Mouse (Mus musculus) CH12.LX (cell line): Measurements from ENCODE around the gene Zfp784. TPM values are rescaled to one million over a fixed set of nuclear protein-coding genes. Genes with fewer than 3 reads are reported as not detected.

Experiments used
- DNase-seq: peaks from one replicate; pipeline ENCODE4 v3.0.0-alpha.2; 2013; ENCODE audit errors: extremely low read depth
- H3K27ac ChIP-seq: 2 replicates; pipeline ENCODE4 v1.5.1; 2012; ENCODE audit warnings: low read depth, mild to moderate bottlenecking, control low read depth, moderate library complexity; ENCODE audit not compliant: insufficient read depth
- H3K27me3 ChIP-seq: replicated peaks from 2 replicates; pipeline ENCODE3; 2012; ENCODE audit warnings: inconsistent platforms
- H3K36me3 ChIP-seq, 2 experiments: replicated peaks in 1 of 2; 2 replicates each; pipeline versions ENCODE3 to v1.6.1; 2012; ENCODE audit warnings: inconsistent platforms in 1 of 2, low read length in 1 of 2, mild to moderate bottlenecking in 1 of 2, mixed read lengths in 1 of 2, moderate library complexity in 1 of 2; ENCODE audit not compliant: control insufficient read depth in 1 of 2, insufficient read depth in 1 of 2
- H3K4me1 ChIP-seq, 2 experiments: 2 replicates each; pipeline ENCODE4 v1.6.1; 2012; ENCODE audit warnings: inconsistent platforms in 1 of 2, moderate library complexity in 1 of 2; ENCODE audit not compliant: insufficient read depth in 2 of 2, control insufficient read depth in 1 of 2
- H3K4me2 ChIP-seq: 2 replicates; pipeline ENCODE4 v1.6.1; 2012; ENCODE audit warnings: low read depth, mild to moderate bottlenecking, control low read depth; ENCODE audit not compliant: poor library complexity, insufficient read depth, severe bottlenecking
- H3K4me3 ChIP-seq, 3 experiments: fragments of 150-350 bp in 1 of 3; sonication (generic) in 1 of 3; replicated peaks in 1 of 3; 2 replicates each; pipeline versions ENCODE3 to v1.5.1; 2011 to 2012; ENCODE audit warnings: low read depth in 2 of 3, low read length in 2 of 3, mild to moderate bottlenecking in 2 of 3, moderate library complexity in 2 of 3, control low read depth in 1 of 3, improper control_type of control experiment in 1 of 3, inconsistent platforms in 1 of 3, mixed read lengths in 1 of 3; ENCODE audit not compliant: poor library complexity in 1 of 3
- H3K79me2 ChIP-seq: replicated peaks from 2 replicates; pipeline ENCODE4 v1.6.1; 2012; ENCODE audit warnings: mild to moderate bottlenecking, moderate library complexity; ENCODE audit not compliant: control insufficient read depth, poor library complexity, insufficient read depth, severe bottlenecking; ENCODE audit errors: extremely low read depth
- H3K9ac ChIP-seq: 2 replicates; pipeline ENCODE4 v1.6.1; 2012; ENCODE audit warnings: low read depth, mild to moderate bottlenecking, control low read depth, moderate library complexity; ENCODE audit not compliant: insufficient read depth
- H3K9me3 ChIP-seq: replicated peaks from 2 replicates; pipeline ENCODE3; 2012; ENCODE audit warnings: low read length, inconsistent platforms, mixed read lengths
- CHD1 ChIP-seq: IDR thresholded peaks from 2 replicates; pipeline ENCODE4 v1.6.1; 2012; ENCODE audit warnings: low read depth, low read length, improper control_type of control experiment, inconsistent platforms
- CTCF ChIP-seq, 2 experiments: IDR thresholded peaks in 1 of 2; conservative IDR thresholded peaks in 1 of 2; 2 replicates each; pipeline ENCODE4 v1.5.1; 2011 to 2012; ENCODE audit warnings: low read depth in 2 of 2, low read length in 2 of 2, improper control_type of control experiment in 1 of 2, inconsistent platforms in 1 of 2, mild to moderate bottlenecking in 1 of 2, moderate library complexity in 1 of 2
- ELF1 ChIP-seq: IDR thresholded peaks from 2 replicates; pipeline ENCODE4 v1.6.1; 2014; ENCODE audit warnings: low read depth, mild to moderate bottlenecking, inconsistent platforms, low read length, improper control_type of control experiment
- GABPA ChIP-seq: IDR thresholded peaks from 2 replicates; pipeline ENCODE4 v1.6.1; 2012; ENCODE audit warnings: low read depth, low read length, improper control_type of control experiment, inconsistent platforms; ENCODE audit not compliant: insufficient replicate concordance
- JUN ChIP-seq: IDR thresholded peaks from 2 replicates; pipeline ENCODE4 v1.6.1; 2011; ENCODE audit warnings: low read depth, mild to moderate bottlenecking, low read length, improper control_type of control experiment, moderate library complexity; ENCODE audit not compliant: insufficient read depth
- JUND ChIP-seq: conservative IDR thresholded peaks from 2 replicates; pipeline ENCODE4 v1.6.1; 2011; ENCODE audit warnings: low read depth, low read length, improper control_type of control experiment
- MAX ChIP-seq: IDR thresholded peaks from 2 replicates; pipeline ENCODE4 v1.6.1; 2011; ENCODE audit warnings: low read length, improper control_type of control experiment
- MAZ ChIP-seq: IDR thresholded peaks from 2 replicates; pipeline ENCODE4 v1.6.1; 2012; ENCODE audit warnings: low read depth, mild to moderate bottlenecking, inconsistent platforms, low read length, improper control_type of control experiment, moderate library complexity
- MXI1 ChIP-seq: IDR thresholded peaks from 2 replicates; pipeline ENCODE4 v1.6.1; 2011; ENCODE audit warnings: mild to moderate bottlenecking, low read depth, low read length, improper control_type of control experiment
- MYC ChIP-seq: IDR thresholded peaks from 2 replicates; pipeline ENCODE4 v1.6.1; 2011; ENCODE audit warnings: low read depth, mild to moderate bottlenecking, improper control_type of control experiment, low read length
- NRF1 ChIP-seq: IDR thresholded peaks from 2 replicates; pipeline ENCODE4 v1.6.1; 2014; ENCODE audit warnings: low read depth, mild to moderate bottlenecking, inconsistent platforms, low read length, improper control_type of control experiment, moderate library complexity
- PAX5 ChIP-seq: IDR thresholded peaks from 2 replicates; pipeline ENCODE4 v1.6.1; 2012; ENCODE audit warnings: low read length, inconsistent platforms, mixed read lengths
- RAD21 ChIP-seq: IDR thresholded peaks from 2 replicates; pipeline ENCODE4 v1.6.1; 2011; ENCODE audit warnings: low read depth, mild to moderate bottlenecking, low read length, improper control_type of control experiment, moderate library complexity
- SIN3A ChIP-seq: IDR thresholded peaks from 2 replicates; pipeline ENCODE4 v1.6.1; 2012; ENCODE audit warnings: low read length, improper control_type of control experiment, inconsistent platforms
- TBP ChIP-seq: conservative IDR thresholded peaks from 2 replicates; pipeline ENCODE4 v1.6.1; 2011; ENCODE audit warnings: low read depth, low read length, improper control_type of control experiment
- TCF12 ChIP-seq: IDR thresholded peaks from 2 replicates; pipeline ENCODE4 v1.6.1; 2014; ENCODE audit warnings: low read depth, mild to moderate bottlenecking, inconsistent platforms, low read length, improper control_type of control experiment
- UBTF ChIP-seq: IDR thresholded peaks from 2 replicates; pipeline ENCODE4 v1.6.1; 2012; ENCODE audit warnings: low read depth, mild to moderate bottlenecking, inconsistent platforms, low read length, improper control_type of control experiment, moderate library complexity
- ZKSCAN1 ChIP-seq: IDR thresholded peaks from 2 replicates; pipeline ENCODE4 v1.6.1; 2012; ENCODE audit warnings: low read depth, inconsistent platforms, low read length, improper control_type of control experiment, borderline replicate concordance
- ZMIZ1 ChIP-seq: IDR thresholded peaks from 2 replicates; pipeline ENCODE4 v1.6.1; 2012; ENCODE audit warnings: low read depth, mild to moderate bottlenecking, inconsistent platforms, low read length, improper control_type of control experiment
- dilution Hi-C: fragments of 300-500 bp; cut with MboI; formaldehyde crosslinking; loops from 2 replicates; pipeline ENCODE4 v1.14.3; 2020; ENCODE audit warnings: low sequenced_read_pairs; ENCODE audit not compliant: extremely low pct_unique_long_range_greater_than_20kb, extremely low pct_ligation_motif_present
- in situ Hi-C: fragments of 300-500 bp; cut with MboI; formaldehyde crosslinking; loops from 3 replicates; pipeline ENCODE4 v1.14.3; 2019; ENCODE audit warnings: low sequenced_read_pairs, low pct_ligation_motif_present, low pct_unique_long_range_greater_than_20kb, mixed read lengths
- polyA plus RNA-seq: library from polyadenylated mRNA; unstranded; fragments of >175 nt; gene quantifications from 2 replicates; pipeline ENCODE4 v1.2.1, GENCODE M21; 2012; ENCODE audit warnings: low read depth; ENCODE audit not compliant: insufficient read length
- total RNA-seq, 2 experiments: library from RNA; depleted of rRNA; stranded (reverse); fragments of 300-350 nt in 1 of 2; fragments of >200 nt in 1 of 2; gene quantifications; 2 replicates each; pipeline ENCODE4 v1.2.3; 2012 to 2014

Gene Zfp784
- total and polyA plus RNA-seq, 3 experiments: 0.53 to 1.5 (median 1.1) TPM

- in situ Hi-C loops: no loop called here
- Histone ChIP-seq H3K27me3 (no peaks in the 10 kb centered on the region), H3K4me2 (no peak overlapping the region)
Observed at GRCm38 (mm10) chr7:5059421-5059820, 21.2 kb upstream of the Zfp784 start.

GRCm38 (mm10) chr7:5058631-5059030 is 20.4 kb upstream of the Zfp784 start:
- in situ Hi-C loops (no loop called here), dilution Hi-C loops (no loop called here)
- Histone ChIP-seq H3K79me2 (peaks cover 11% of the 10 kb centered on the region), H3K4me2 (no peak overlapping the region), H3K27me3 (no peaks in the 10 kb centered on the region), H3K4me1 (peaks cover 2 to 26% of the 10 kb centered on the region in 2 experiments; a peak in 3 of 4 replicates), H3K9ac (no peak overlapping the region), H3K4me3 (no peak overlapping the region), H3K9me3 (no peaks in the 10 kb centered on the region), H3K36me3 (peaks cover 0 to 8% of the 10 kb centered on the region in 2 experiments)
- no peak for DNase-seq
- TF ChIP-seq ZKSCAN1 (no peak), UBTF (no peak), PAX5 (no peak), CHD1 (no peak), JUN (no peak), JUND (no peak), MYC (no peak), NRF1 (no peak), RAD21 (no peak), MXI1 (no peak), TCF12 (no peak), ZMIZ1 (no peak), GABPA (no peak), MAX (no peak), MAZ (no peak)
- TF ChIP-seq, all 38 proteins: peak for 0
- H3K27ac ChIP-seq: no peak overlapping the region

More at GRCm38 (mm10) chr7:5059421-5059820, 21.2 kb upstream of the Zfp784 start:
- no peak overlapping the region for H3K4me3 ChIP-seq
- peaks cover 0 to 13% of the 10 kb centered on the region in 2 experiments for H3K36me3 ChIP-seq
- peaks cover 2 to 32% of the 10 kb centered on the region in 2 experiments; a peak in 3 of 4 replicates for H3K4me1 ChIP-seq
- H3K27ac ChIP-seq: no peak overlapping the region
- H3K9me3 ChIP-seq: no peaks in the 10 kb centered on the region
- no peak for DNase-seq
- H3K79me2 ChIP-seq: peaks cover 19% of the 10 kb centered on the region
- H3K9ac ChIP-seq: no peak overlapping the region
- dilution Hi-C loops: no loop called here
- TF ChIP-seq TBP: no peak
- TF ChIP-seq CTCF (conservative IDR thresholded peaks at IDR 0.05 in 1 of 2, IDR thresholded peaks at IDR 0.05 in 1 of 2; ENCODE audit: low read depth in 2 of 2, low read length in 2 of 2): no peak
- TF ChIP-seq NRF1: no peak
- no peak for TF ChIP-seq SIN3A
- no peak for TF ChIP-seq ELF1
- TF ChIP-seq, all 38 proteins: peak for 0
